Mouse (Mus musculus) frontal cortex, postnatal 25 days (tissue): ENCODE measurements around the gene Ms4a6b.
"Not testable (repeated sequence)": the region's sequence is repeated elsewhere in the genome, so short reads cannot be mapped to it uniquely, and the experiment has no call there.

Source experiments
- DNase-seq, 2 experiments: peaks; one replicate each; pipeline ENCODE4 v3.0.0; 2022; ENCODE audit warnings: low spot score in 2 of 2

Ms4a6b gene

GRCm38 (mm10) chr19:11533888-11534445 lies 17.7 kb downstream of the Ms4a6b start:
- DNase-seq: no peak

GRCm38 (mm10) chr19:11536593-11536992 lies 20.3 kb downstream of the Ms4a6b start, which contains the start of gene Ms4a4d:
Gene Ms4a4d, plus strand, starts transcription at chr19:11536801.
- DNase-seq: no peak

GRCm38 (mm10) chr19:11537336-11537735 lies 21.0 kb downstream of the Ms4a6b start:
- no peak for DNase-seq

- not testable (repeated sequence) for DNase-seq
Measured at GRCm38 (mm10) chr19:11540166-11540821, 24.0 kb downstream of the Ms4a6b start.

GRCm38 (mm10) chr19:11544383-11544782 lies 28.1 kb downstream of the Ms4a6b start:
- not testable (repeated sequence) for DNase-seq

GRCm38 (mm10) chr19:11547911-11548310 lies 31.6 kb downstream of the Ms4a6b start:
- DNase-seq: no peak

GRCm38 (mm10) chr19:11554726-11555125 lies 38.4 kb downstream of the Ms4a6b start:
- DNase-seq: no peak

- DNase-seq: not testable (repeated sequence)
Measured at GRCm38 (mm10) chr19:11559560-11559959, 43.2 kb downstream of the Ms4a6b start.

- DNase-seq: no peak
Measured at GRCm38 (mm10) chr19:11574965-11575364, 58.7 kb downstream of the Ms4a6b start.
